Mouse (Mus musculus) cerebral cortex, adult 2 months (tissue): Measurements from ENCODE around the gene Nhlrc2.

Experiments used
- WGBS: fragments of 180-500 bp; shearing (Covaris S2); methylation state at CpG from one replicate; pipeline ENCODE4 v1.1.7; 2018; 5-methylcytosine and 5-hydroxymethylcytosine counted together

Gene Nhlrc2

DNA sequence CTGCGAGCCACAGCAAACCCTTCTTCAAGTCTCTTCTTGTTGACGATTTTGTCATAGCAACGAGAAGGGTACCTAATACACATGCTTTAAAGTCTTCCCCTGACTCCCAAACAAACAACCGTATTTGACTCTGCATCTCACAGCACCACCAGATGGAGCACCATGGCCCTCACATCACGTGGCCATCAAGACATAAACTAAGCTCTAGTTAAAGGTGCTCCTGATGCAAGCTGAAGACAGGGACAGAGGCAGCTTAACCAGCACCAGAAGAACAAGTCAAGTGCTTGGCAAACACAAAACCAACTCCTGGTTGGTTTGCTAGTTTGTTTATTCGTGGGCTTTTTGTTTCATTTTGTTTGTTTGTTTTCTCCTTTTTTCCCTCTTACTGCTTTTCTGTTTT, 17.3 kb downstream of the Nhlrc2 start:
- WGBS = 44% methylated on average over 6 of the region's 6 CpGs

DNA sequence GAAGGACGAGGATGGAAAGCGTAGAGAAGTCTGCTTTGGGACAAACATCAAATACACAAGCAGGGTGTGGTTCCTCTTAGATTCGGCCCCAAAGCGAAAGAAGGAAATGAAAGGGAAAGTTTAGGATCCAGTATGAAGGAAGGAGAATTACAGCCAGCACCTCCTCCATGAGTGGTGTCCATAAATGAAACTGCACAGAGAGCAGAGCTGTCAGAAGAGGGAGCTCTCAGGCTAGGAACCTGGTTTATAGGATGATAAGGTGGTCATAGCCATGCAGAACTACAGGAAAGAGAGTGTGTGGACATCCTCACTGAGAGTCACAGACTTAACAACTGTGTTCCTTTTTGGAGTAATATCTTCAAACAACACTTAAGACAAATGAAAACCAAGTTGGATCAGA, 18.0 kb downstream of the Nhlrc2 start:
- 62% methylated on average over 4 of the region's 4 CpGs for WGBS

DNA sequence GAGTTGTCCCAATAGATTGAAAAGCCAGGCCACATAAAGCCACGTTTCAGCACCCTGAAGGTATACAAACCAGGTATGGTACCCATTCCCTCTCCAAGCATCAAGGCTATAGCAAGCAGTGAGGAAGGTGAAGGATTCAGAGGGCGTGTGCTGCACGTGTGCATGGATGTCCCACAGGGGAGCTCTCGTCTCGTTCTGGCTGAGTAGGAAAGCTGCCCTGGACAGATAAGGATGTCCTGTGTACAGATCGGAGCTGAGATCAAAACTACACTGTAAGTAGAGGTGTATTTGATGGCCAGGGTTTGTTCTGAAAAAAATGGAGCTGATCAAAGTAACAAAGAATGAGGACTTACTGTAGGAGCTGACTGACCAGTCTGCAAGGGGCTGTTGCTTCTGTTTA, 18.9 kb downstream of the Nhlrc2 start:
- WGBS = 80% methylated on average over 6 of the region's 6 CpGs

DNA sequence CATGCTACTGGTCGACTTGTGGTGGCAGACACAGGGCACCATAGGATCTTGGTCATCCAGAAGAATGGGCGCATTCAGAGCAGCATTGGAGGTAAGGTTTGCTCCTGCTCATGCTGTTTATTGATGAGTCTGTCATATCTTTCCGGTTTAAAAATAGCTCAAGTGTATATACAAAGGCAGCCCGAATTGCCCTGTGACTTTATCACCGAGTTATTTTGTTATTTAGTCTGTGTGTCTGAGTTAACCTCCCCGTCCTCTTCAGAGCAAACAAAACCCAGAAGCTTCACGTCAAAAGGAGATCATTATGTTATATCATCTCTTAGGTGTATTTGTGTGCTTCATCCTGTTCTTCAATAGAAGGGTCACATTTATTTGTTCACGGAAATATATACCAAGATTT, 22.7 kb downstream of the Nhlrc2 start:
- 87% methylated on average over 8 of the region's 8 CpGs for WGBS

DNA sequence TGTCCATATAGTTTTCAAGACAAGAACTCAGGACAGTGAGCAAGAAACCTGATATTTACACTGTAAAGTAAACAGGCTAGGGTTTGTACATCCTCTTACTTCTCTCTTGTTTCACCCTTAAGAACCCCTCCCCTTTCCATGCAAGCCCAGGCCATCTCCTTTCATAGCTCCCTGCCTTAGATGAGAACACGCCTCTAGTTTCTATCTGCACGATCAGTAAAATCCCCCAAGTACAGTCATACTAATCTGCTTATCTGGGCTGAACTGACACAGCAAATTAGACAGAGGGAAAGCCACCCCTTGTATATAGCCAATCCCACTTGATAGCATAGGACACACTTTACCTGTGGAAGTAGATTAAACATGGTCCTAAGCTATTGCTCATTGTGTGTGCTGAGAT, 23.2 kb downstream of the Nhlrc2 start:
- 82% methylated on average over 2 of the region's 2 CpGs for WGBS

DNA sequence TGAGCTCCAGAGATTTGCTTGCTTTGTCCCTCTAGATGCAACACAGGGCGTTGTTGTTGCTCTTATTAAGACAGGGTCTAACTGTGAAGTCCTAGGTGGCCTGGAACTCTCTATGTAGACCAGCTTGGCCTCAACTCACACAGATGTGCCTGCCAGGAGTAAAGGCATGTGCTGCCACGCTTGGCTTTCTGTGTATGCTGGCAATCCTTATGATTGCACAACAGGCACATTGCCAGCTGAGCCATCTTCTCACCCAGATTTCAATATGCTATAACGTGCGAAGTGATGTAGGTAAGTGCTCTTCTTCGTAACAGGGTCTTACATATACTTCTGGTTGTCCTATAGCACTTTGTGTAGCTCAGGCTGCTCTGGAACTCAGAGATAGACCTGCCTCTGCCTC, 23.9 kb downstream of the Nhlrc2 start:
- 69% methylated on average over 5 of the region's 5 CpGs for WGBS

DNA sequence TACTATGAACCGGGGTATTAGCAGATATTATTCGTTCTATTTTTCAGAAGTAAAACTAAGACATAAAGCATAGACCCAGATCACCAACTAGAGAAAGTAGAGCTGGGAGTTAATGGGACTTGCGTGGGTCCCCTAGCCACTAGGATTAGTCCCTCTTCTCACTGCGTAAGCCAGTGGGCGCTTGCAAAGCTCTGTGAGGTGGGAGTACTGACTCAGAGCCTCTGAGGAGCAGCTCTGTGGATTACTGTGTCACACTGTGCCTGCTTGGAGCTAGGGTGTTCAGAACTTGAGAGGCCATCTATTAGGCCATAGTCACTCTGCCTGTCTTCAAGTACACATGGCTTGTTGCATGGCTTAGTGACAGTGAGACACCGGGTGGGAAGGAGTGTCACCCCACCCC, 25.1 kb downstream of the Nhlrc2 start:
- WGBS = 69% methylated on average over 6 of the region's 6 CpGs

DNA sequence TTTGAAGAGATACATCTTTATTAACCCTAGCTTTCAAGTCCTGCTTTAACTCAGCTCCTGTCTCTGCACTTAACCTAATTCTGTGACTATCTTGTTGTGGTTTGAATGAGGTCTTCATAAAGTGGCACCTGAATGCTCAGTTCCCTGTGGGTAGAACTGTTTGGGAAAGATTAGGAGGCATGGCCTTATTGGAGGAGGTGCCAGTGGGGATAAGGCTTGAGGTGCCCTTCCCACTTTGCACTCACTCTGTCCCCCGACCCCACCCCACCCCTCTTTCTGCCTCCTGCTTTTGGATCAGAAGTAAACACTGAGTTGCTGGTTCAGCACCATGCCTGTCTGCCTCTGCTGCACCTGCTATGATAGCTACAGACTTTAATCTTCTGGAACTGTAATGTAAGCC, 29.7 kb downstream of the Nhlrc2 start:
- 100% methylated on average over 1 of the region's 1 CpGs for WGBS

DNA sequence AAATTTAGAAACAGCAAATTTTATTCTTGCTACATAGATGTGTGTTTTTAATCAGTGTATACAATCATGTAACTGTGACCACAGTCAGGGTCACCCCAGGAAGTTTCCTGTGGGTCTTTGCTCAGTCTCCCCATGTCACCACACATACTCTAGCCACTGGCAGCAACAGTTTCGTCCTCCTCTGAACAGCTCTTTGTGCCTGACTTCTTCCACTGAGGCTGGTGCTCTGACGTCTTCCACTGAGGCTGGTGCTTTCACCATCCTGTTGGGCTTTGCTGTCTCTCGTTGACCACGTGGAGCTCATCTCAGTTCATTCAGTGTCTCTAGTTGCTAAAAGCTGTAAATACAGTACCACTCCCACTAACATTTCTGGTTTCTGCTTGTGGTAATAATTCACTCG, 33.9 kb downstream of the Nhlrc2 start:
- 75% methylated on average over 5 of the region's 5 CpGs for WGBS

DNA sequence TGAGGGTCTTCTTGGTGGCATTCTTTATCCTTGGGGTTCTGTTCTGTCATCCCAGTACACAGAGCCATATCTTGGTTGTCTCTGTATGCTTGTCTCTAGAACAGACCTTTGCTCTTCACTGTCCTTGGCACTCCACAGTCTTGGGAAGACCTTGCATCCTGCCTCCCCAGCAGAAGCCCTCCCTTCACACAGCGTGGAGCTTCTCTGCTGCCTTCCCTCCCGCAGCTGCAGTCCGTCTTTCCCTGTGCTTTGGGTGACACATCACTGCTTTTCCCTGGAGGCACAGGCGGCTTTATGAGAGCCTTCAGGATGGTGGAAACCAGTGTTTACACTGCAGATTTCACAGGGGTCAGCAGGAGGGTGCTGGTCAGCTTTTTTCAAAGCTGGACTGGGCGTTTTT, 35.7 kb downstream of the Nhlrc2 start:
- 67% methylated on average over 5 of the region's 5 CpGs for WGBS

DNA sequence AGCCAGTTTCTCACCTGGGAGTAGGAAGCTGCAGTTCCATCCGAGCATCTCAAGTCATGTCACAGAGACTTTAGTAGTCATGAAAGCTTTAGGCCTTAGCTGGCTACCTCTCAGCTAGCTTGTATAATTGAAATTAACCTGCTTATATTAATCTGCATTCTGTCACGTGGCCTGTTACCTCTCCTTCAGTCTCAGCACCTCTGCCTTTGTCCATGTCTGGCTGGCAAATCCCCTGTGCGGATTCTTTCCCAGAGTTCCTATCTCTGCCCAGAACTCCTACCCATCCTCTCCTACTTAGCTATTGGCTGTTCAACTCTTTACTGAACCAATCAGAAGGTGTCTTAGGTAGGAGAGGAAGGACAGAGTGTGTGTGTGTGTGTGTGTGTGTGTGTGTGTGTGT, 36.2 kb downstream of the Nhlrc2 start:
- WGBS = 92% methylated on average over 3 of the region's 3 CpGs

DNA sequence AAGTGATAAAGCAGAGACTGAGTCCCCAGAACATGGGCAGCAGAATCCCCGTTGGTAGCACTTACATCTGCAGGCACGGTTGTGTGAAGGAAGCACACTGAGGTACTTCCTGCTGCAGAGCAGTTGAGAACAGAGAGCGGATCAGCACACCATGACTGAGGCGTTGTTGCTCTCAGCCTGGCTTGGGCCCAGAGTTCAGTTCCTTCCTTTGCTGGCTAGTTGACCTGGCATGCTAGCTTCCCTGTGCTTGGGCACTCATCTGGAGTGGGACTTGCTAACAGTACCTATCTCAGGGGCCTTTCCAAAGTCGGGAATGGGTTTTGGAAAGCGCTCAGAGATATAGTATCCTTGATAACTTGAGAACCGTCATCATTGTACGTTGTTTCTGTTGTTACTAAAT, 38.3 kb downstream of the Nhlrc2 start:
- 75% methylated on average over 8 of the region's 8 CpGs for WGBS

DNA sequence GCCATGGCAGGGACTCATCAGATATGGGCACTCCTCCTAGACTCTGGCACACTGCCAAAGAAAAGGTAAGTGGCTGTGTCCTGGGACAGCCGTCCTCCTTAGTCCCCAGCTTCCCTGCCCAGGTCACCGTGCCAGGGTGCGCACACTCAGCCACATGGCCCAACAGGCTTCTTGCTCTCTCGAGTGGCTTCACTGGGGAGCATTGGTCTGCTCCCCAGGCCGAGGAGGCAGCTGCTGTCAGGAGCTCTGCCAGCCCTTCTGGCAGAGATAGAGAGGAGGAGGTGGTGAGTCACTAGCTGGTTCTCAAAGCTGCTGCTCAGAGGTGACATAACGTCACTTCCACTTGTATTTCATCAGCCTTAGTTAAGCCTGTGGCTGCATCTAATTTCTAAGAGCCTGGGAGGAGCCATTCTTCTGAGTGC, 40.2 kb downstream of the Nhlrc2 start:
- 36% methylated on average over 6 of the region's 6 CpGs for WGBS

DNA sequence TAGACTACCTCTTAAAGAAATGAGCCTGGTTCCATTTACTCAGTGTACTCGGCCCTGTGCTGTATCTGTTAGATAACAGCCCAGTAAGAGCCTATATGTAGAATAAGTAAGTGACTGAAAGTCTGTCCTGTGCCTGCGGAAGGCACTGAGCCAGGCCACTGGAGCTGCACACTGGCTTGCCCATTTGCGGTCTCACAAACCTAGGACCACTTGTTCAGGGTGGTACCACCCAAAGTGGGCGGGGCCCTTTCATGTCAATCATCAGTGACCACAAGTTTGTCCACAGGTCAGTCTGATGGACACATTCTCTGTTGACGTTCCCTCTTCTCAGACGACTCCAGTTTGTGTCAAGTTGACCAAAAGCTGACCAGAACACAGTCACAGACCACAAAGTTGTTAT, 40.9 kb downstream of the Nhlrc2 start:
- 87% methylated on average over 6 of the region's 6 CpGs for WGBS

DNA sequence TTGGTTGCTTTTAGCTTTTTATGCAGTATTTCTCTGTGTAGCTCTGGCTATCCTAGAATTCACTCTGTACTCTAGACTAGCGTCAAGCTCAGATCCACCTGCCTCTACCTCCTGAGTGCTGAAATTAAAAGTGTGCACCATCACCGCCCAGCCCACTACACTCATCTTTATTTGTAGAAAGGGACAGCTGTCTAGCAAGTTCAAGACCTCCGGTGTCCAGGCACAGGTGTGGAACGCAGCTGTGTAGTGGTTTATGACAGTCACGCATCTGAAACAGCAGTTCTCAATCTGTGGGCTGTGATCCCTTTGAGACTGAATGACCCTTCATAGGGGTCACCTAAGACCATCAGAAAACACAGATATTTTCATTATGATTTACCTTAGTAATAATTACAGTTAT, 41.4 kb downstream of the Nhlrc2 start:
- WGBS = 99% methylated on average over 5 of the region's 5 CpGs

DNA sequence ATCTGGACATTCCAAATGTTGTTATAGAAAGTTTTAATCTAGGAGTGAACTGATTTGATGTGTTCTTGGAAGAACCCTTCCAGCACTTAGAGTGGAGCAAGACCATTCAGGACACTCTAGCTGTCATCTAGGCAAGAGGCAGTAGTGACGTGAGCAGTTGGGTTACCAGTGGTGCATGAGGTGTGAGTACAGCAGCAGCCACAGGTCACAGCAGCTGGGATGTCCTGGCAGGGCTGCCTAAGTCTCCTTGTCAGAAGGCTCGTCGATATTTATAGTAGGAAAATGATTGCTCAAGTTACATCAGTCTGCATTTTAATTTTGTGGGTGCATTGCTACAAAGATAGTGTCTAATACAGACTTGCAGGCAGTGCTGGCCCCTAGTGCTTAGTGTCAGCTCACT, 42.2 kb downstream of the Nhlrc2 start:
- 91% methylated on average over 3 of the region's 3 CpGs for WGBS

DNA sequence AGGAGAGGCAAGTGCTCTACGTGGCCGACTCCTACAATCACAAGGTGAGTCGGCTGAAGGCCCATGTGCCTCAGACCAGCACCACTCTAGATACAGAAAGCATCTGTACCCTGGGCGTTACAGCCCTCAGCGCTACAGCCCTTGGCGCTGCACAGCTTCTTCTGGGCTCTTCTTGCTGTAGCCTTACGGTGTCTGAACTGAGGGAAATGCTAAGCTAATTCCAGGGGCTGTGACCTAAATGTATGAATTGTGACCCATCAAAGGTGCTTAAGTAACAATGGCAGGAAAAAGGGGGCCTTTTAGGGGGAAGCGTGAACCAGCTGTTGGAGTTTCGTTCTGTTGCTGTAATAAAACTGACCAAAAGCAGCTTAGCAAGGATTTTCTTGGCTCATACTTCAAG, 44.4 kb downstream of the Nhlrc2 start:
- 85% methylated on average over 9 of the region's 9 CpGs for WGBS

DNA sequence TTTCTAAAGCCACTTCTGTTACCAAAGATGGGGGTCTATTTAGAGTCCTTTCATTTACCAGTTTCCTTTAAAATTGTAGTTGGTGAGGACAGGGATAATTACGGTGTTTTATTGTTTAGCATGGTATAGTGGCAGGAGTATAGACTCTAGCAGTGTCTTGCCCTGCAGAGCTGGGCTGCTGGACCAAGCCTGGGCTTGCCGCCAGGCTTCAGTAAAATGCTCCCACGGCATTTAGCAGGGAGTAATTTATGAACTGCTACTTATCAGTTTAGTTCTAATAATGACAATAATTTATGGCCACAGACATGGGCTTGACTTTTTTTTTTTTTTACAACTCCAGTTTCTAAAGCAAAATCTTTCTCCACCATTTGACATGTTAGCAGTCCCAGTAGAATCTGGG, 51.9 kb downstream of the Nhlrc2 start:
- WGBS = 68% methylated on average over 3 of the region's 3 CpGs

DNA sequence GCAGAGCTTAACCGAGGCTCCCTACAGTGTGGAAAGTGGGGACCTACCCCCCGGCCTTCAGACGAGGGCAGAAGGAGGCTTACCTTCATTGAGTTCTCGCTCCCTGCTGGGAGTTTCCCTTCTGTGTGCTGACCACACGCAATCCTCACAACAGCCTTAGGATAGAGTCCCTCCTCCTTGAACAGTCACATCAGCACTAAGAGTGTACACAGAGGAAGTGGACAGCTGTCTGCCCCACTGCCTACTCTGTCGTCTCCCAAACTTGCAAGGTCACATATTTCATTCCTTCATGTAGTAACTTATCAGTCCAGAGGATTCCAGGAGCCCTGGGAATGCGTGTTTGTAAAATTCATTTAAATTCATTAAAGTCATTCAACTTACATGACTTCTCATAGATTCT, 52.7 kb downstream of the Nhlrc2 start:
- 79% methylated on average over 7 of the region's 7 CpGs for WGBS

DNA sequence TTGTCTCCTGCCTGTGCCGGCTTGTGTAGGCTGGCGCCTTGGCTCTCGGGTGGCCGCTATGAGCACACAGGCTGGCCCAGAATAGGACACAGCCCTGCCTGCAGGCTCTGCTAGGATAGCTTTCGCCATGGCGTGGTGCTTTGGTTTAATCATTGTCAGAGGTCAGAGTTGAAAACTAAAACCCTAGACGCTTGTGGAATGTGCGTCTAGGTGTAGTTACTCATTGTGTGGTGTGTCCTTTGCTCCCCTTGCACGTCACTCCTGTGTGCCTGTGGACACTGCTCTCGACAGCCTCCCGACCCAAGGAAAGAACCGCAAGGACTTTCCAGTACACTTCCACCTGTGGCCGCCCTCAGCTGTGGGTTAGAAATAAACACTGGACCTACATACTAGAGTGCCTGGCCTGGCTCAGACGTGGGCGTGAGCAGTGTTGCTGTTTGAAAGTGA, 53.9 kb downstream of the Nhlrc2 start:
- 80% methylated on average over 15 of the region's 15 CpGs for WGBS

DNA sequence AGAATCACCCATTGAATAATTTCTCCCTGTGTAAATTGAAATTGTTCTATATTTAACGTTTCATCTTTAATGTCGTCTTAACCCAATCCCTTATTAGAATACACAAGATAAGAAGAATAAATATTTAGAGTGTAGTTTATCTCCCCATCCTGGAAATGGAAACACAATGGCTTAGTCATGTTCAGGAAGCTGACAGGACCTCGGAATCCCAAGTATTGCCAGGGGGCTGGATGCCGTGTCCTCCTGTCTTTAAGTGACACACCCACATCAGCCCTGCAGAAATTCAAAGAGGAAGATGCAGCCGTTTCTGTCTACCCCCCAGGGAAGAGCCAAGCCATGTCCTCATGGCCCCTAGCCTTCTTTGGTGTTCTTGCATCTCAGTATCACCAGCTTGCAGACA, 60.9 kb downstream of the Nhlrc2 start:
- WGBS = 67% methylated on average over 5 of the region's 5 CpGs

DNA sequence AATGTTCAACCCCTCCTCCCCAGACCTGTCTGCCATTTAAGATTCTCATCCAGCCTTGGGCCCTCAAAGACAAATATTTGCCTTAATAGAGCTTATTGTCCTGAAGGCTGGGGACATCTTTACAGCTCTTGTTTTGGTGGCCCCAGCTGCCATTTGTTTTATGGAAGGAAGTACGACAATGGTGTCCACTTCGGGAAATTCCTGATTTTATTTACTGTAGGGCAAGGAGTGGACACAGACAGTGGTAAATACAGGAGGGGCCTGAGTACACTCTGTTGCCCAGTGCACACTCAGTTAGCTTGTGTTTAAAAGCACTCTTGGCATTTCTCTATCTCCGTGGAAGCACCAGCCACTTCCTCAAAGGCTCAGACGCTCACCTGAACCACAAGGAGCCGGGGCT, 66.1 kb downstream of the Nhlrc2 start:
- 86% methylated on average over 5 of the region's 5 CpGs for WGBS

DNA sequence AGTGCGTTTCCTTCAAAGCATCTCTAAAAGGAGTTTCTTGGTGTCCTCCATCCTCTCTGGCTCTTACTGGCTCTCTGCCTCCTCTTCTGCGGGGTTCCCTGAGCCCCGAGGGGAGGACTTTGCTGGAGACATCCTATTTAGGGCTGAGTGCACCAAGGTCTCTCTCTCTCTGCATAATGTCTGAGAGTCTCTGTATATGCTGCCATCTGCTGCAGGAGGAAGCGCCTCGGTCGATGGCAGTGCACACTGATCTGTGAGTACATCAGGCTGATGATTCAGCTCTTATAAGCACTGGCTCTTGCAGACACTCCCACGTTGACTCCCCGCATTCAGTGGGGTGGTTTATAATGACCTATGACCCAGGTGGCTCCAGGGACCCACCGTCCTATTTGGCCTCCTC, 70.8 kb downstream of the Nhlrc2 start:
- WGBS = 36% methylated on average over 9 of the region's 9 CpGs

DNA sequence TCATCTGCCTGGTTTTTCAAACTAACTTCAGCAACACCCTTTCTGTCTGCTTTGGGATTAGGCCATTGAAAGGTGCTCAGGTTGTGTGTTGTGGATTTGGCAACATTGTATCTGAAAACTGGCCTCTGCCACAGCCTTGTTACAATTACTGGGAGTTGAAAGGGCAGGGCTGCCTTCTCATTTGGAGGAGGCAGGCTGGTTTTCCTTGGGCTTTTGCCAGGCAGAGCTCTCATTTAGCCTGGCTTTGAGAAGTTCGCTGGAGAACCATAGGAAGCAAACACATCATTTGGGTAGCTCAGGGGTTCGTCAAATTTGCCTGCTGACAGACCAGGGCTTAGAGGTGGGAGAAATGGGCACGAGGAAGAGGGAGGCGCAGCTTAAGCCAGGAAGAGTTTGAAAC, 71.5 kb downstream of the Nhlrc2 start:
- WGBS = 81% methylated on average over 4 of the region's 4 CpGs

DNA sequence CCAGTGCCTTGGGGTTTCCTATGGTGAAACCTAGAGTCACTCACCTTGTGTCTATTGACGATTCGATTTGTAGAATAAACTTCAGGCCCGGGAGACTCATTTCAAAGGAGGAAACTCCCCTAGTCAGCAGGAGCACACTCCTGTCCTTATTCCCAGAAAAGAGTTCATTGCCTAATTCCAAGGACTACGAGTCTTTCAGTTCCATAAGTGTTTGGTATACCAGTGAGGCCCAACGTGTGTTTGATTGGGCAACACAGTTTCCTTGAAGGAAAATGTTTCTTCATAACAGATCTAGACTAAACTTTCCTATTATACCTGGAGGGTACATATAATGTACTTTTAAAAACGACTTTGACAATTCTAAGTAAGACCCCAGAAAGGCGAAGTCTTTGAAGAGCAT, 73.8 kb downstream of the Nhlrc2 start:
- 88% methylated on average over 7 of the region's 7 CpGs for WGBS
